Mouse (Mus musculus): ENCODE data around the gene Ncoa1. TPM values are rescaled to one million over a fixed set of nuclear protein-coding genes. Genes with fewer than 3 reads are reported as not detected.

Ncoa1 gene
- total and polyA plus RNA-seq, 2 experiments = 9.3 TPM

GRCm38 (mm10) chr12:4406155-4406554, 70.8 kb downstream of the Ncoa1 start:
- 77% methylated on average over 3 of the region's 3 CpGs for WGBS
- Histone ChIP-seq H3K27ac (replicated peaks; ENCODE audit: insufficient read depth, low read depth, low read length) (no peak overlapping the region), H3K27me3 (ENCODE audit: control insufficient read depth, insufficient read depth, low read length) (no peaks in the 10 kb centered on the region), H3K4me3 (ENCODE audit: insufficient read depth, low read depth, low read length) (no peak overlapping the region), H3K79me2 (ENCODE audit: control insufficient read depth, insufficient read depth, low read length) (peaks cover 3% of the 10 kb centered on the region; the same call in 1 of the 2 replicates), H3K9ac (ENCODE audit: low read depth, low read length) (no peak overlapping the region), H3K36me3 (ENCODE audit: control insufficient read depth, insufficient read depth, low read length) (no peaks in the 10 kb centered on the region), H3K4me1 (ENCODE audit: control insufficient read depth, insufficient read depth, low read length) (no peaks in the 10 kb centered on the region)
- no peak for DNase-seq (ENCODE audit: extremely low read depth, low read depth, low spot score)
- TF ChIP-seq CTCF (IDR thresholded peaks at IDR 0.05; ENCODE audit: low read depth, low read length) = no peak
- no peak for TF ChIP-seq POLR2A (IDR thresholded peaks at IDR 0.05; ENCODE audit: extremely low read depth, insufficient read depth, low read length)

- Histone ChIP-seq H3K4me1 (ENCODE audit: control insufficient read depth, insufficient read depth, low read length) (no peaks in the 10 kb centered on the region), H3K27ac (replicated peaks; ENCODE audit: insufficient read depth, low read depth, low read length) (no peak overlapping the region), H3K4me3 (ENCODE audit: insufficient read depth, low read depth, low read length) (no peak overlapping the region), H3K9ac (ENCODE audit: low read depth, low read length) (no peak overlapping the region), H3K27me3 (ENCODE audit: control insufficient read depth, insufficient read depth, low read length) (no peaks in the 10 kb centered on the region), H3K79me2 (ENCODE audit: control insufficient read depth, insufficient read depth, low read length) (peaks cover 3% of the 10 kb centered on the region; the same call in 1 of the 2 replicates), H3K36me3 (ENCODE audit: control insufficient read depth, insufficient read depth, low read length) (no peaks in the 10 kb centered on the region)
- WGBS = 86% methylated on average over 4 of the region's 4 CpGs
- no peak for DNase-seq (ENCODE audit: extremely low read depth, low read depth, low spot score)
- TF ChIP-seq POLR2A (IDR thresholded peaks at IDR 0.05; ENCODE audit: extremely low read depth, insufficient read depth, low read length) = no peak
- TF ChIP-seq CTCF (IDR thresholded peaks at IDR 0.05; ENCODE audit: low read depth, low read length) = no peak
These were observed 73.8 kb downstream of the Ncoa1 start for GRCm38 (mm10) chr12:4403206-4403605.

GRCm38 (mm10) chr12:4396221-4396620, 80.8 kb downstream of the Ncoa1 start:
- no peak overlapping the region for H3K4me3 ChIP-seq (ENCODE audit: insufficient read depth, low read depth, low read length)
- no peaks in the 10 kb centered on the region for H3K79me2 ChIP-seq (ENCODE audit: control insufficient read depth, insufficient read depth, low read length)
- WGBS = 91% methylated on average over 7 of the region's 7 CpGs
- TF ChIP-seq POLR2A (IDR thresholded peaks at IDR 0.05; ENCODE audit: extremely low read depth, insufficient read depth, low read length) (no peak), CTCF (IDR thresholded peaks at IDR 0.05; ENCODE audit: low read depth, low read length) (no peak)
- H3K4me1 ChIP-seq (ENCODE audit: control insufficient read depth, insufficient read depth, low read length) = peaks cover 3% of the 10 kb centered on the region
- H3K27me3 ChIP-seq (ENCODE audit: control insufficient read depth, insufficient read depth, low read length) = no peaks in the 10 kb centered on the region
- H3K36me3 ChIP-seq (ENCODE audit: control insufficient read depth, insufficient read depth, low read length) = no peaks in the 10 kb centered on the region
- H3K27ac ChIP-seq (replicated peaks; ENCODE audit: insufficient read depth, low read depth, low read length) = no peak overlapping the region
- H3K9ac ChIP-seq (ENCODE audit: low read depth, low read length) = no peak overlapping the region
- DNase-seq (ENCODE audit: extremely low read depth, low read depth, low spot score) = no peak

- Histone ChIP-seq H3K79me2 (ENCODE audit: control insufficient read depth, insufficient read depth, low read length) (peaks cover 9% of the 10 kb centered on the region; the same call in 1 of the 2 replicates), H3K27ac (replicated peaks; ENCODE audit: insufficient read depth, low read depth, low read length) (no peak overlapping the region), H3K4me1 (ENCODE audit: control insufficient read depth, insufficient read depth, low read length) (peaks cover 3% of the 10 kb centered on the region), H3K9ac (ENCODE audit: low read depth, low read length) (no peak overlapping the region), H3K36me3 (ENCODE audit: control insufficient read depth, insufficient read depth, low read length) (no peaks in the 10 kb centered on the region), H3K27me3 (ENCODE audit: control insufficient read depth, insufficient read depth, low read length) (no peaks in the 10 kb centered on the region), H3K4me3 (ENCODE audit: insufficient read depth, low read depth, low read length) (no peak overlapping the region)
- 51% methylated on average over 2 of the region's 2 CpGs for WGBS
- TF ChIP-seq POLR2A (IDR thresholded peaks at IDR 0.05; ENCODE audit: extremely low read depth, insufficient read depth, low read length) = no peak
- TF ChIP-seq CTCF (IDR thresholded peaks at IDR 0.05; ENCODE audit: low read depth, low read length) = peak; percentile 17; the same call in 1 of the 2 replicates
- DNase-seq (ENCODE audit: extremely low read depth, low read depth, low spot score) = peak; percentile 63
These were observed 84.4 kb downstream of the Ncoa1 start for GRCm38 (mm10) chr12:4392590-4392989.

- DNase-seq (ENCODE audit: extremely low read depth, low read depth, low spot score) = peak; percentile 94
- peaks cover 3% of the 10 kb centered on the region for H3K4me1 ChIP-seq (ENCODE audit: control insufficient read depth, insufficient read depth, low read length)
- H3K27me3 ChIP-seq (ENCODE audit: control insufficient read depth, insufficient read depth, low read length) = no peaks in the 10 kb centered on the region
- WGBS = 11% methylated on average over 3 of the region's 3 CpGs
- no peak overlapping the region for H3K9ac ChIP-seq (ENCODE audit: low read depth, low read length)
- H3K27ac ChIP-seq (replicated peaks; ENCODE audit: insufficient read depth, low read depth, low read length) = no peak overlapping the region
- H3K79me2 ChIP-seq (ENCODE audit: control insufficient read depth, insufficient read depth, low read length) = peaks cover 9% of the 10 kb centered on the region; the same call in 1 of the 2 replicates
- H3K36me3 ChIP-seq (ENCODE audit: control insufficient read depth, insufficient read depth, low read length) = no peaks in the 10 kb centered on the region
- no peak for TF ChIP-seq CTCF (IDR thresholded peaks at IDR 0.05; ENCODE audit: low read depth, low read length)
- no peak overlapping the region for H3K4me3 ChIP-seq (ENCODE audit: insufficient read depth, low read depth, low read length)
These were observed 84.9 kb downstream of the Ncoa1 start for GRCm38 (mm10) chr12:4392074-4392473.

- no peak overlapping the region for H3K4me3 ChIP-seq (ENCODE audit: insufficient read depth, low read depth, low read length)
- peaks cover 9% of the 10 kb centered on the region; the same call in 1 of the 2 replicates for H3K79me2 ChIP-seq (ENCODE audit: control insufficient read depth, insufficient read depth, low read length)
- no peaks in the 10 kb centered on the region for H3K36me3 ChIP-seq (ENCODE audit: control insufficient read depth, insufficient read depth, low read length)
- TF ChIP-seq CTCF (IDR thresholded peaks at IDR 0.05; ENCODE audit: low read depth, low read length) (no peak), POLR2A (IDR thresholded peaks at IDR 0.05; ENCODE audit: extremely low read depth, insufficient read depth, low read length) (no peak)
- no peaks in the 10 kb centered on the region for H3K27me3 ChIP-seq (ENCODE audit: control insufficient read depth, insufficient read depth, low read length)
- DNase-seq (ENCODE audit: extremely low read depth, low read depth, low spot score) = no peak
- H3K9ac ChIP-seq (ENCODE audit: low read depth, low read length) = no peak overlapping the region
- 70% methylated on average over 4 of the region's 4 CpGs for WGBS
- H3K4me1 ChIP-seq (ENCODE audit: control insufficient read depth, insufficient read depth, low read length) = peaks cover 6% of the 10 kb centered on the region
- H3K27ac ChIP-seq (replicated peaks; ENCODE audit: insufficient read depth, low read depth, low read length) = no peak overlapping the region
These were observed 85.7 kb downstream of the Ncoa1 start for GRCm38 (mm10) chr12:4391256-4391655.

All from liver, adult 2 months (tissue).